Mouse (Mus musculus) adrenal gland, adult 18-20 months (tissue): ENCODE measurements around the gene Ankrd13a. TPM values are rescaled to one million over a fixed set of nuclear protein-coding genes. Genes with fewer than 3 reads are reported as not detected.

Source experiments
- DNase-seq, 2 experiments: peaks; one replicate each; pipeline ENCODE4 v3.0.0; 2021 to 2022; ENCODE audit warnings: low spot score in 2 of 2
- long read RNA-seq, 2 experiments: library from polyadenylated mRNA; stranded (forward); transcript quantifications; one replicate each; pipeline ENCODE4 v2.0.0; 2021
- total RNA-seq, 2 experiments: library from RNA; stranded (reverse); gene quantifications; 1 replicate in 1 of 2; 2 replicates in 1 of 2; pipeline ENCODE4 v1.2.3; 2021

The Ankrd13a gene
- 10 to 100 TPM; 72.6 to 82.7 TPM for total RNA-seq
- long read RNA-seq, experiment 1, transcript Ankrd13a-201 (15 exons, 3,717 nt), result major isoform, 60 of 75 reads
- long read RNA-seq, experiment 1, partial matches to known transcripts, result 5 of 75 reads
- long read RNA-seq, experiment 1, other reads (novel, unspliced or antisense), result 10 of 75 reads
- long read RNA-seq, experiment 2, transcript Ankrd13a-201 (15 exons, 3,717 nt), result major isoform, 52 of 84 reads
- long read RNA-seq, experiment 2, partial matches to known transcripts, result 20 of 84 reads
- long read RNA-seq, experiment 2, other reads (novel, unspliced or antisense), result 12 of 84 reads

- DNase-seq, result peak; percentile 82 to 84
These were observed at the start of gene Ankrd13a for GRCm38 (mm10) chr5:114774403-114775051. Gene Ankrd13a (plus strand): TSS chr5:114774677.

GRCm38 (mm10) chr5:114728160-114728559 lies 46.3 kb upstream of the Ankrd13a start:
- no peak for DNase-seq

GRCm38 (mm10) chr5:114730129-114730528 lies 44.3 kb upstream of the Ankrd13a start:
- DNase-seq, result no peak

- no peak for DNase-seq
These were observed 43.0 kb upstream of the Ankrd13a start for GRCm38 (mm10) chr5:114731498-114731897.

- no peak for DNase-seq
These were observed 42.5 kb upstream of the Ankrd13a start for GRCm38 (mm10) chr5:114731969-114732368.

- DNase-seq, result peak in 1 of 2 experiments; percentile 26
These were observed 40.9 kb upstream of the Ankrd13a start for GRCm38 (mm10) chr5:114733606-114734005.

- DNase-seq, result no peak
These were observed 37.2 kb upstream of the Ankrd13a start for GRCm38 (mm10) chr5:114737090-114737887.

- no peak for DNase-seq
These were observed 35.7 kb upstream of the Ankrd13a start for GRCm38 (mm10) chr5:114738707-114739241.

- DNase-seq, result no peak
These were observed 33.9 kb upstream of the Ankrd13a start for GRCm38 (mm10) chr5:114740595-114740994.

GRCm38 (mm10) chr5:114742572-114742971 lies 31.9 kb upstream of the Ankrd13a start:
- no peak for DNase-seq

GRCm38 (mm10) chr5:114742998-114743696 lies 31.3 kb upstream of the Ankrd13a start:
- no peak for DNase-seq

GRCm38 (mm10) chr5:114743697-114744090 lies 30.8 kb upstream of the Ankrd13a start:
- no peak for DNase-seq

GRCm38 (mm10) chr5:114745581-114745980 lies 28.9 kb upstream of the Ankrd13a start:
- DNase-seq, result no peak

- DNase-seq, result no peak
These were observed 27.6 kb upstream of the Ankrd13a start for GRCm38 (mm10) chr5:114746886-114747285.

GRCm38 (mm10) chr5:114747521-114747920 lies 27.0 kb upstream of the Ankrd13a start:
- no peak for DNase-seq

GRCm38 (mm10) chr5:114750325-114750724 lies 24.2 kb upstream of the Ankrd13a start:
- no peak for DNase-seq

GRCm38 (mm10) chr5:114752397-114752796 lies 22.1 kb upstream of the Ankrd13a start:
- no peak for DNase-seq

GRCm38 (mm10) chr5:114753384-114753783 lies 21.1 kb upstream of the Ankrd13a start:
- no peak for DNase-seq

GRCm38 (mm10) chr5:114759536-114760090 lies 14.9 kb upstream of the Ankrd13a start:
- DNase-seq, result no peak

GRCm38 (mm10) chr5:114761980-114762379 lies 12.5 kb upstream of the Ankrd13a start:
- DNase-seq, result no peak
